Mouse (Mus musculus) left cerebral cortex, postnatal 4 days (tissue): Measurements from ENCODE around the gene Gtf3c2. TPM values are rescaled to one million over a fixed set of nuclear protein-coding genes. Genes with fewer than 3 reads are reported as not detected.
"Not testable (repeated sequence)": the region's sequence is repeated elsewhere in the genome, so short reads cannot be mapped to it uniquely, and the experiment has no call there.

ENCODE experiments used
- DNase-seq: peaks from one replicate; pipeline ENCODE4 v3.0.0-alpha.2; 2022
- intact Hi-C: fragments of 180-260 bp; cut with DNase I; formaldehyde crosslinking; loops from one replicate; pipeline ENCODE4 v1.15.1; 2025
- total RNA-seq, 2 experiments: library from RNA; stranded (reverse); gene quantifications; 2 replicates each; pipeline ENCODE4 v1.2.3; 2021

Gene Gtf3c2
- total RNA-seq = 10 to 100 TPM; 68.9 to 74.0 TPM

GRCm38 (mm10) chr5:31179766-31180630 is at the start of gene Gtf3c2, which contains the start of gene Gm29609:
Gtf3c2 (minus strand) TSS chr5:31180144.
Gm29609 (minus strand) TSS chr5:31179911.
- intact Hi-C loops = no loop called here
- peak; percentile 96 for DNase-seq

- intact Hi-C loops = no loop called here
- no peak for DNase-seq
Observed at GRCm38 (mm10) chr5:31226641-31227040, 46.7 kb upstream of the Gtf3c2 start.

GRCm38 (mm10) chr5:31222696-31223095 is 42.8 kb upstream of the Gtf3c2 start:
- no peak for DNase-seq
- intact Hi-C loops = no loop called here

- DNase-seq = peak; percentile 55
- intact Hi-C loops = no loop called here
Observed at GRCm38 (mm10) chr5:31221304-31221945, 41.5 kb upstream of the Gtf3c2 start.

- DNase-seq = peak; percentile 99
- intact Hi-C loops = no loop called here
Observed at GRCm38 (mm10) chr5:31220448-31221303, 40.7 kb upstream of the Gtf3c2 start, which contains the start of gene Ppm1g. Ppm1g (minus strand) TSS chr5:31220687.

- DNase-seq = peak; percentile 61
- intact Hi-C loops = no loop called here
Observed at GRCm38 (mm10) chr5:31219911-31220447, 40.0 kb upstream of the Gtf3c2 start.

- intact Hi-C loops = no loop called here
Observed at GRCm38 (mm10) chr5:31219474-31219873, 39.5 kb upstream of the Gtf3c2 start.

GRCm38 (mm10) chr5:31219070-31219469 is 39.1 kb upstream of the Gtf3c2 start:
- no peak for DNase-seq
- intact Hi-C loops = no loop called here

More at GRCm38 (mm10) chr5:31219474-31219873, 39.5 kb upstream of the Gtf3c2 start:
- no peak for DNase-seq

- DNase-seq = no peak
- intact Hi-C loops = no loop called here
Observed at GRCm38 (mm10) chr5:31218294-31218693, 38.4 kb upstream of the Gtf3c2 start.

- intact Hi-C loops = not testable (repeated sequence)
Observed at GRCm38 (mm10) chr5:31216554-31216953, 36.6 kb upstream of the Gtf3c2 start.

GRCm38 (mm10) chr5:31204421-31204820 is 24.5 kb upstream of the Gtf3c2 start:
- intact Hi-C loops = no loop called here
- DNase-seq = no peak

More at GRCm38 (mm10) chr5:31216554-31216953, 36.6 kb upstream of the Gtf3c2 start:
- not testable (repeated sequence) for DNase-seq

GRCm38 (mm10) chr5:31203866-31204265 is 23.9 kb upstream of the Gtf3c2 start:
- no peak for DNase-seq
- intact Hi-C loops = no loop called here

- DNase-seq = no peak
- intact Hi-C loops = no loop called here
Observed at GRCm38 (mm10) chr5:31202933-31203332, 23.0 kb upstream of the Gtf3c2 start.

GRCm38 (mm10) chr5:31201742-31202590 is 22.0 kb upstream of the Gtf3c2 start, which contains the start of gene Zfp513:
Zfp513 (minus strand) TSS chr5:31202303.
- intact Hi-C loops = no loop called here
- DNase-seq = peak; percentile 95

- intact Hi-C loops = no loop called here
Observed at GRCm38 (mm10) chr5:31201042-31201741, 21.2 kb upstream of the Gtf3c2 start.

GRCm38 (mm10) chr5:31200327-31200768 is 20.4 kb upstream of the Gtf3c2 start:
- peak; percentile 33 for DNase-seq
- intact Hi-C loops = no loop called here

More at GRCm38 (mm10) chr5:31201042-31201741, 21.2 kb upstream of the Gtf3c2 start:
- no peak for DNase-seq

GRCm38 (mm10) chr5:31199893-31200292 is 19.9 kb upstream of the Gtf3c2 start:
- DNase-seq = peak; percentile 32
- intact Hi-C loops = no loop called here

- intact Hi-C loops = no loop called here
- no peak for DNase-seq
Observed at GRCm38 (mm10) chr5:31199321-31199892, 19.5 kb upstream of the Gtf3c2 start.
